Mouse (Mus musculus) heart, postnatal 4 days (tissue): ENCODE measurements around the gene Cep112. TPM values are rescaled to one million over a fixed set of nuclear protein-coding genes. Genes with fewer than 3 reads are reported as not detected.
A peak's percentile ranks its signal among the peaks of the same experiment; 100 is the strongest.

ENCODE experiments used
- DNase-seq: peaks from one replicate; pipeline ENCODE4 v3.0.0; 2021
- total RNA-seq, 2 experiments: library from RNA; stranded (reverse); gene quantifications; 2 replicates each; pipeline ENCODE4 v1.2.3; 2021

Gene Cep112
- total RNA-seq, 2 experiments from 2014 or later = 16.2 to 17.2 TPM

DNA sequence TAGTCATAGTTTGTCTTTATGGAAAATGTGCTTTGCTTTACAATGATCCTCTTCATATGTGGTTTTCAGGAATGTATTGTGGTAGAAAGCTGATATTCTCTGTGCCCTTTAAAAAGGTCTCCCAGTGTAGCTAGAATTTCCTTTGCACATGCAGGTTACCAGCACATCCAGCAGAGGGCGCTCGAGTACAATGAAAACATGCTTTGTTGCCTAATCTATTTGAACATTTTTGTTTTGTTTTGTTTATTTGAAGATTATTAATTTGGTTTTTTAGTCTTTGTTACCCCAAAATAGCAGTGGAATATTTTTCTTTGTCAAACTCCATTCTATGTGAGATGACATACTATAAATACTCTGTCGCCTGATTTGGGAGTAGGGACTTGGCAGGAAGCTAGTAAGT, 24.8 kb downstream of the Cep112 start:
- DNase-seq = peak; percentile 84

DNA sequence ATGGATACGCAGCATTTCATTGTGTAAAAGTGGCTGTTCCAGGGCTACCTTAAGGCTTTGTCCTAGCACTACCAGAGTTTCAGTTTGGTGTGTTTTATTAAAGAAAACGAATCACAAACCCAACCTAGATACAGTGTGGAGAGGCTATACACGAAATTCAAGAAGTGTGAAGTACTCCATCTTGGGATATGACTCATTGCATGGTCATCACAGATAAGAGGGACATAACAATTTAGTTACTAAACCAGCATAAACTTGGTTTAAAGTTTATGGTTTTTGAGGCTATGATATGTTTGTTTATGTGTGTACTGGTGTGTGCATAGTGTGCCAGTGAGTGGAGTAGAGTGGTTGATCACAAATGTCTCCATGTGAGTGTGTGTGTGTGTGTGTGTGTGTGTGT, 34.6 kb downstream of the Cep112 start:
- no peak for DNase-seq

DNA sequence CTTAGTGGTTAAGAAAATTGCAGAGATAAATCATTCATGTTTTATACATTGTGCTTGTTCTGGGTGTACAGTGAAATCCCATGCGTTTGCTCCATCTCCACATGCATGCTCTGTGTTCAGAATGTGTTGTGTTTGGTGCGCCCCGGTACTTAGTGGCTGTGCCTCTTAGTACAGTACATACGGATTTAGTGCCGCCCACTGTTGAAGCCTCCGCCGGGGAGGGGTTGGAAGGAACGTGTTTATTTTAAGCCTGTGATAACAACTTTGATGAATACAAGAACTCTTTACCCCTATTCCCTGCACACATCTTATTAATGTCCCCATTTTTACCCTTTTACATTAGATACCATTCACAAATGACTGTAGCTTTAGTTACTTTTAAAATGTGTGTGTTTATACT, 39.1 kb downstream of the Cep112 start:
- peak; percentile 13 for DNase-seq

DNA sequence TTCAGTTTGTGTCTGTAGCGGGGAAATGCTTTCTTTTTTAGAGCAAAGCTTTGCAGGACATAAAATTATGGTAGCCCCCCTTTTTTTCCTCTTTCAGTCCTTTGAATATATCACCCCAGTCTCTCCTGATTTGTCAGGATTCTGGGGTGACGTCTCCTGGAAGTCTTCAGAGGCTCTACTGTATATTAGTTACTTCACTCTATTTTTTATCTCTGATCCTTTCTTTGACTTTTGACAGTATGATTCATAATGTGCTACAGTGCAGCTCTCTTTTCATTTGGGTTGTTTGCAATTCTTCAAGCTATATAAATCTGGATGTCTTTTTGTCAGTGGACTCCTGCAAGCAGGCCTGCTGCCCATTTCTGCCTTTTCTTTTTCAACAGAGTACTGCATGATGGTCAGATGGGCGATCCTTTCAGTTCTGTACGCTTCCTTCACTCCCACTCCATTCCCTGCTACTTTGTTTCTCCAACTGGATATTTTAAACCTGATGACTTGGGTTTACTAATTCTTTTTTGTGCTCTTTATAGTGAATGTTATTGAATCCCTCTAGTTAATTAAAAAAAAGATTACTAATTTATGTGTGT, 39.8 kb downstream of the Cep112 start:
- no peak for DNase-seq

DNA sequence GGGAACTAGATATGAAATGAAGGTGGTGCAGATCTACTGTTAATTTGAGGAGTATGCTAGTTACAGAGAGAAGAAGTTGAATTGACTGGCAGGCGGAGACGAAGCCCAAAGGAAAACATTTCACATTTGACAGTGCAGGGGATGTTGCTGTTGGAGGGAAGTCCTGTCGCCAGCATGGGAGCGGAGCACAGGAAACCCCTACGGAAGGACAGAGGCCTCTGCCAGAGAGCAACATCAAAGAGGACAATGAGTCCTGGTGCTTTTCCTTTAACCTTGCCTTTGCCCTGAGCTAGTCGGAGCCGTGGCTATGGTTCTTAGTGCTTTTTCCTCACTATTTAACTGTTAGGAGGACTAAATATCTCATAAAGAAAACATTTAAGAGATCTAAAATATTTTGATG, 50.7 kb downstream of the Cep112 start:
- DNase-seq = no peak

DNA sequence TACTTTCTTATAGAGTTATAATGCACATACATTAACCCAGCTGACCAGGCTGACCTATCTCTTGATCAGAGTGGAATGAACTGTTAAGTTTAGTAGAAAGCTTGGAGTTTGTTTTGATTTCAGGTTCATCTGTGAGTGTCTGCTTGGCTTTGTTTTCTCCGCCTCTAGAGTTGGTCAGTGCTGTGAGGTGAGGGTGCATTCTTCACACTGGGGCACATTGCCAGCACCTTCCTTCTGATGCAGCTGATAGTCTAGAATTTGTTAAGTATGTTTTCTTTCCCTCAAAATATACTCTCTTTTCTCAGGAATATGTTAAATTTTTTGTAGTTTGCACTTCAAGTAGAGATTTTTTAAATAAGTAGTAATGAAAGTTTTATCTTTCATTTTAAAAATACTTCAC, 51.2 kb downstream of the Cep112 start:
- DNase-seq = no peak

DNA sequence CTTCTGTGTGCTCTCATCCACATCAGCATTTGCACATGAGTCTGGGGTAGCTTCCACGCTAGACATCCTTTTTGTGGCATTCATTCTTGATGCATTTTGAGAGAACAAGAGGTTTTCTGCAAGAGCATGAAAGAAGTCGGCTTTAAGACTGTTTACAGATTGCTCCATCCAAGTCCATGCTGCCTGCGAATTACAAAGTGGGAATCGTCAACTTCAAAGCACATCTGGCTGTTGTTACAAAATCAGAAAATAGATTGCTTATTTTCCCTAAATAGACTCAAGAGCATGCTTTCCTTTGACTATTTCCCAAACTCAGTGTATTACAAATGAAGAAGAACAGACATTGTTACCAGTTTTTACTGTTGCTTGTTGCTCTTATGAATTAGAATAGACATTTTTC, 59.0 kb downstream of the Cep112 start:
- no peak for DNase-seq

DNA sequence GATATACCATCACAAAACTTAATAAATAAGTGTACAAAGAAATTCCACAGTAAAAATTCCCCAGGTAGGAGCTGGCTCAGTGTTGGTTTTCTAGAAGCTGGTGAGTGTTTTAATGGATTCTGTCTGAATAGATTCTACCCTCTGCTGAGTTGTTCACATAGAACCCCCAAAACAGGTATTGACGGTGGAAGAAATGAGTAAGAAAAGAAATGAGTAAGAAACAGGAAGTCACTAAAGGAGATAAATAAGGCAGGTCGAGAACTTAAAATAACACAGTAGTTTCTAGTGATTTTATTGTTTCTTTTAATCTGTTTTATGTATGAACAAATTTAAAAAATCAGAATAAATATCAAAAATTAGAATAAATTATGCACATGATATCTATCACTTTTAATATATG, 63.3 kb downstream of the Cep112 start:
- no peak for DNase-seq

DNA sequence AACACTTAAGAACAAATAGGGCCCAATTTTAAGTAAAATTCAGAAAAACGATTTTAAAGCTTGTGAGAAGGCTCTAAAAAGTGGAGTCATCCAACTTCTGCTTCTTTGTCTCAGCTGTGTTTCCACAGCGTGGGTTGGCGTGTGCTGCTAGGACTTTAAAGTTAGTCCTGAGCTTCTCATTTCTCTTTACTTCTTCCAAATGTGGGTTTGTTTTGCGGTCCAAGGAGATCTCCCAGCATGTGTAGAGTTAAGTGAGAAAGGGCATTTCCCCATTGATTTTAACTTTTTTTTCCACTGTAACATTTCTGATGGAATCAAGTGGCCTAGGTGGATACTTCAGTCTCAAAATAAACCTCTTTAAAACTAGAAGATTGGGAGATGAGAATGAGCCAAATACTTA, 64.9 kb downstream of the Cep112 start:
- no peak for DNase-seq

DNA sequence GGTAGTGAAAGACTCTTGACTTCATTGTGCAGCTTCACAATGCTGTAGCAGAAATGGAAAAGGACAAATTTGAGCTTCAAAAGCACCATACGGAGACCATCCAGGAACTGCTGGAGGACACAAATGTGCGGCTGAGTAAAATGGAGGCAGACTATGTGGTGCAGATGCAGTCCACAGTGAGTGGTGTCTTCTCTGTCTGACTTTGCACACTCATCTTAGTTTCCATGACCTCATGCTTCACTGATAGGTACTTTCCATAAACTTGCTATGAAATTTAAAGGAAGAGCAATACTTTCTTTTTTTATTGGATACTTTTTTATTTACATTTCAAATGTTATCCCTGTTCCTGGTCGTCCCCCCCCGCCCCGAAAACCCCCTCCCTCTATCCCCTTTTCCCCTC, 83.2 kb downstream of the Cep112 start:
- DNase-seq = no peak

DNA sequence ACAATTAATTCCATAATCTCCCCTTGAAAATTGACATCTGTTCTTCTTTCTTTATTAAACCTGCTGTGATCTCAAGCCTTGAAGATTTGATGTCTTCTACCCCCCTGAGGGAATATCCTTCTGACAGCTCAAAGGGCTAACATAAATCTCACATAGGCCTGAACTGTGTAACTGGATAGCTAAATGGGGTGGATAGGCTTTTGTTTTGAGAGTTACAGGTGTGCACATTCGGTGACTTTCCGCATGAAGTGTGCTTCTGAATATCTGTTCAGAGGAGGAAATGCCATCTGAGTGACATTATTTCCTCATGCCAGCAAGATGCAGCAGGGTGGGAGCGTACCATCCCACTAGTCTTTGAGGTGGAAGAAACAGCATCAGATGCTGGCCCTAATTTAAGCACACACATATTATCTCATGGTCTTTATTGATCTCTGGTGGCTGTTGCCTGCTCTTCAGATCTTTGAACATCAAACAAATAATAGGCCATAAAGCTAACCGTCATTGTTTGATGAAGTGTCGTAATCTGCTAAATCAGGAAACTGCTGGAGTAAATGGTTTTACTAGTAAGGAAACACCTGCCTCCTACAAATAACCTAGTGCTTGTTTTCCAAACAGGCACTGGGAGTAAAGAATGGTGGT, 102.9 kb downstream of the Cep112 start:
- no peak for DNase-seq

DNA sequence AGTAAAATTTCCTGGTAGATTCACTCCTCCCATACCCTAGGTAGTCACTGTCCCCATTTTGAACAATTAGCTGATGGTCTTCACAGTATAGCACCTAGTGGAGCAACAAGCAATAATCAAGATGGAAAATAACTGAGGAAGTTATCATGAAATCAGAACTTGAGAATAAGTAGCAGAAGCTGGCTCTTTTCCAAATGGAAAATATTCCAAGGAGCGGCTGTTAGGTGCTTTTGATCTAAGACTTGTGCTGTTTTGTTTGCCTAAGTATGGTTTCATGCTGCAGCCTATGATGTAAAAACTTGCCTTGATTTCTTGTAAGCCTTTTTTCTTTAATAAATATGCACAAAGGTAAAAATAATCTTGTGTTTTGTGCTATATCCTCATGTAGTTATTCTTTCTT, 107.9 kb downstream of the Cep112 start:
- DNase-seq = no peak

DNA sequence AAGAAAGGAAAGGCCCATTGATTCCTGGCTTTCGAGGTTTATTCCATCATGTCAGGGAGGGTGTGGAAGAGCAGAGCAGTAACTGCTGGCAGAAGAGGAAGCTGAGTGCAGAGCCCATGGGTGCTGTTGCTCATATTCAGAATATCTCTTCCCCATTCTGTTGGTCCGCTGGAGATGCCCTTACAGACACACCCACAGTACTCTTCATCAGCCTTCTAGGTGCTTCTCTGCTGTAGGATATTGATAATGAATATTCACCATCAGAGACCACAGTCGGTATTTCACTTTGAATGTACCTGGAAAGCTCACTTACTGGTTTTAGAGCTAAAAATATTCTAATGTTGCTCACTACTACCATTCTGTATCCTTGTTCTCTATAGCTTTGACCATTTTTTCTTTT, 109.0 kb downstream of the Cep112 start:
- DNase-seq = no peak

DNA sequence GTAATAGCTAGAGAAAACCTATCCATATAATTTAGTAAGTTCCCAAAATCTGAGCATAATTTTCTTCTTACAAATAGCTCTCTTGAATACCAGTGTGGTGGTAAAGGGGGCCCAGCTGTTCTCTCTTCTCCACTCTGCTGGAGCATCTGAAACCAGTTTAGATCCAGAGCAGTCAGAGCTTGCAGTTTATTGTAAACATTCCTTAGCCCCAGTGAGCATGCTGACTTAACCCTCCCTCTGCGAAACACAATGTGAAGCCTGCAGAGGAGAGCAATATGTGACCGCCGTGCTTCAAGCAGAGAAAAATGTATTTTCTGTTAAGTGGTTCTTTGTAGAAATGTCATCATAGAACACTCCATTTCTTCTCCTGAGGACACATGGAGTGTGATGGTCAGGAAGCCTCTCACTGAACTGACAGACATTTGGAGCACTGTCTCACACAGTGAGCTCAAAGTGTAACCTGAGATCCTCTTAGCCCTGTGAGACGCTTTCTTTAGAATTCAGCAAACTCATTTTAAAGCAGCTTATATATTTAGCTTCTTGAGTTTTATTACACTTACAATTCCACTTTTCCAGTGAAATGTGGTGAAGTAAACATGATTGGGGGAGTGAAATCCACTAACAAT, 128.1 kb downstream of the Cep112 start:
- DNase-seq = no peak

DNA sequence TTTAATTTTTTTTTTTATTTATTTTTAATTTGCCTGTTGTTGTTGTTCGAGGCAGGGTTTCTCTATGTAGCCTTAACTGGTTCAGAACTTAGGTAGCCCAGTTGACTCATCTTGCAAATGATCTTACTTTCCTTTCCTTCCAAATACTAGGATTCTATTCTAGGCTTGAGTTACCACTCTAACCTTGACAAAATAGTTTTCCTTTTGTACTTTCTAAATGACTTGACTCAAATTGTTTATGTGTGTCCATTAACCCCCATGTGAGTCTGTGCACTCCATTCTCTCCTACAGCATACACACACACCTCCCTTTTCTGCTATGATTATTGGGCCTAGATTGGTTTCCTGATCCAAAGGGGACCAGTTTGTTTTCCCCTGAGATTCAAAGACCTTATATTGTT, 128.9 kb downstream of the Cep112 start:
- no peak for DNase-seq

DNA sequence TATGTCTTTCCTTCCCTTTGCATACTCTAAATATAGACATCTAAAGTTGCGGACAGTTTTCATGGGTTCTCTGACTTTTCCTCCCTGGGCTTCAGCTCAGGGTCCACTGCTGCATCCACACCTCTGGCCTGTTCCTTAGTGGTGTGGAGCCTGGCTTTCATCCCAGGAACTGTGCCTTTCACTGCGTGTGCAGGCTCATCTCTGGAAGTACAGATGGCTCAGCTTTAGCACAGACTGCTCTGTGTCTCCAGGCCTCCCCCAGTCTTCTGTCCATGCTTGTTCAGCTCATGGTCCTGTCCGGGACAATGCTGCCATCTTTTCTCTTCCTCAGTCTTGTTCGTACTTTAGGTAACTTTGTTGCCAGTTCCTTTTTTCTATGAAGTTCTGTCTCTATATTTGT, 133.6 kb downstream of the Cep112 start:
- DNase-seq = no peak

DNA sequence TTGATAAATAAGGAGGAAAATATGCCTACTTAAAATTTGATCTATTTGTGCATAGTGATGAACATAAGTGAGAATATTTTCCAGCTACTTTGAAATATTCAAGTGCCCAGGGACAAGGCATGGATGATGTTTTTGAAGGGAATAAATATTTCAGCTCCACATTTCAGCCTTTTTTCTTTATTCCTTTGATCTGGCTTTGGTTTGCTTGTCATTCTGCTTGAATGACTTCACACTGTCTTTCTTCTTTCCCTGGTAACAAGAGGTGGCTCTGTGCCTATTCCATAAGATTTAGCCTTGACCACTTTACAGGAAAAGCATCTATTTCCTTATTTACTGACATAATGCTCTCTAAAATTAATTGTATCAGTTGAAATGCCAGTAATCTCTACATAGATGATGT, 134.5 kb downstream of the Cep112 start:
- no peak for DNase-seq

DNA sequence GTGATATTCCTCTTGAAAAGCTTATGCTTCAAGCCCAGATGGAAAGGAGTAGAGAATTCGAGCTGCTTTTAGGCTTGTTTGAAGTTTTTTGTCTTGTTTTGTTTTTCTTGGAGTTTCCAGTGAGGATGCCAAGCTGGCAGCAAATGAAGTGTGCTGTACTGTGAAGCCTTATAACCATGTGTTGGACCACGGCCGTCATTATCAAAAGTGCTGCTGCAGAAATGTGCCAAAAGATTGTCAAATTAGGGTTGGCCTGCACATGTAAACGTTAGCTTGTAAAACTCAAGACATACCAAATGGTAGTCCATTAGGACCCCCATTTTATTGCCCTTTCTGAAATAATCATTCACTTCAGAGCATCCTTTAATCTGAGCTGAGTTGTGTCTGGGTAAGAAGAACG, 137.1 kb downstream of the Cep112 start:
- DNase-seq = no peak

DNA sequence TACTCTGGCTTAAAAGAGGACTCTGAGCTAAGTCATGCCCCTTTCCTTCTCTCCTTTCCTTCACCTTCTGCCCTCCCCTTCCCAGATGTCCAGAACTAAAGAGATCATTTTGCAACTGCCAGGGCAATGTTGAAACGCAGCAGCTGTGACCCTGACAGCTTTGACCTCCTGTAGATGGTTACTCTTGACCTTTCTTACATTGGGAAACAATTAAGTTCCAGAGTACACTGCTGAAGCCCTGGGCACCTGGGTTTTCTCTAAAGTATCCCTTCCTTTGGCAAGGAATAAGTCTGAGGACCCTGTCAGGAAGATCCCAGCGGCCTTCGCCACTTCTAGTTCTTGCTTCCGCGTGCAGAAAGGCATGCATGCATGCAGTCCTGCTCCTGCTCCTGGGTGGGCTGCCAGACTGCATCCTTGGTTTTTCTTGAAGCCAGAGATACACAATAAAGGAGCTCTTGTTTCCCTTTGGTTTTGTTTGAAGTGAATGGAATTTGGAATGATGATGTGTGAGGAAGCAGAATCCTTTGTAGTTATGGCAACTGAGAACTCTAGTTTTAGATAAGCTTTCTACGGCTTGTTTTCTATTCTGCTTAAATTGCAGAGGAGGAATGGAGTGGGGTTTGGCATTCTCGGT, 161.7 kb downstream of the Cep112 start:
- no peak for DNase-seq

DNA sequence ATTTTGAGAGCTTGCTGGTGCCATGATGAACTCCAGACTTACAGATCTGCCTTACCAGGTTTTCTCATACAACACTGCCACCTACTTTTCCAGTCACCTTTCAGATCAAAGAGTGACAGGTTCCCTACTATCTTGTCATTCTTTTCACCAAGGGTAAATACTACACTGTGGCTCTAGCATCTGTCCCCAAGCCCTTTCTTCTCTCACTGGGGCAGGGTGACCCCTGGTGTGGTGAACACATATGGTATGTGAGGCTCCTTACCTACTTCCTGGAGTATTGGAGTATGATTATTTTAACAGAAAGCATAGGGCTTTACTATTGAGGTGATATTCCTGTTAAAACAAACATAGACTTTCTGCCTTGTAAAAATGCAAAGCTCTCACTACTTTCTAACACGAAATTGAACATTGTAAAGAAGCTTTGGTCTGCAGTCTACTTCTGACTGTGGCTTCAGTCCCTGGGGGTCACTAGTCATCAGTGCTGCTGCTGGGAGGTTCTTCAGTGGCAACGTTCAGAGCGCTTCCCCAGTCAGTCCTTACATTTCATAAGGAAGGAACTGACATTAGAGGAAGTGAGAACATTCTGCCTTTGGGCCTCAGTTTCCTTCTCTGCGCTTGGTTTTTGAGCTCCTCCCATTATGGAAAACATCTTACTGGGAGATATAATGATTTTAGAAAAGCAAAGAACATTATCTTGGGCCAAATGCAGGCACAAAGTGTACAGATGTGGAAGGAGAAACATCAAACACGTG, 168.4 kb downstream of the Cep112 start:
- DNase-seq = no peak

DNA sequence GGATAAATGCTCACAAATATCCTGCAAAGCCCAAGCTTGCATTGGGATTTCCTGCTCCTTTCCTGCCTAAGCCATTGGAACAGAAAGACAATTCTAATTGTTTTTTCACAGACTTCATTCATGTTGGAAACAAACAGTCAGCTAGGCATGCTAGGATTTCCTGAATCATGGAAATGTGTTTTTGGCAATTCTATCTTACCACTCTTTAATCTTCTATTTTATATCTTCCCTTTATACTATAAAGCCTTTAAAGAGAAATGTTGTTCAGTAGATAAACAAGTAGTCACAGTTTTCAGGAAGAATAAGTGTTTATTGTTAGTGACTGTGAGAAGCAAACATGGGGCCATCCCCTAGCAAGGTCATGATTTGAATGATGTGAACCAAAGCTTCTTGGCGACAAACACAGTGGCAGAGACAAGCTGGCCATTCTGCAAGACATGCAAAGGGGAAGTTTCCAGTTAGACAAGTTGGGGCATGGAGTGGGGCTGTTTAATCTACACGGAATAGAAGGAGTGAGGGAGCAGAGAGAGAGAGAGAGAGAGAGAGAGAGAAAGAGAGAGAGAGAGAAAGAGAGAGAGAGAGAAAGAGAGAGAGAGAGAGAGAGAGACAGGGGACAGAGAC, 169.1 kb downstream of the Cep112 start:
- DNase-seq = no peak

DNA sequence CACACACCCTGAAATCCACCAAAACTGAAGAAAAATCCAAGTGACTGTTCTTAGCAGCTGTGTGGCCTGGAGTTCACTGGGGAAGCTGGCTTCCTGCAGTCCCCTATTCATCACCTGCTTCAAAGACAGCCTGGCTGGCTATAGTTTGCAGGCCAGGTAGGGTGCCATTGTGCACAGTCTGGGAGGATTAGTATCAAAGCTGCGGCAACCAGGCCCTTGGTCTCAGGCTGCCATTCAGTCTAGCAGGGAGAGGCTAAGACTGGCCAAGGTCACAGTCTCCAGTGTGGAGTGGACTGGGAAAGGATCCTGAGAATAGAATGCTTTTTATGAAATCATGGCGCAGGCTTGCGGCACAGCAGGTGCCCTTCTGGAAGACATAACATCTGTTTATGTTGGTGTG, 180.3 kb downstream of the Cep112 start:
- no peak for DNase-seq

DNA sequence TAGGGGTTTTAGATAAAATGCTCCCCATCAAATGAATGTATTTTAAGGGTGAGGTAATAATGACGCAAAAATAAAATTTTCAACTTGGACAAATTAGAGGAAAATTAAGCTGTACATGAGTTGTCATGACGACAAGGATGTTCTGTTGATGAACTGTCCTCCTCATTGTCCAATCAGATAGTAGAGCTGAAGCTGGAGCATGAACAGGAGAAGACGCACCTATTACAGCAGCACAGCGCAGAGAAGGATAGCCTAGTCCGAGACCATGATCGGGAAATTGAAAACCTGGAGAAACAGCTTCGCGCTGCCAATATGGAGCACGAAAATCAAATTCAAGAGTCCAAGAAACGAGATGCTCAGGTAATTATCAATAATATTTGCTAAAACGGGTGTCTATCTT, 181.0 kb downstream of the Cep112 start:
- DNase-seq = no peak
